Comparison of ENCODE assay signal across 26 mouse cellular contexts in genomic region chr3:146371201-146371600, GRCm38 (mm10). TPM values are rescaled to one million over a fixed set of nuclear protein-coding genes. Genes with fewer than 3 reads are reported as not detected.
A peak's percentile ranks its signal among the peaks of the same experiment; 100 is the strongest.
DNase-seq lines count a peak whose midpoint lies in the region; ATAC-seq lines count a peak whose summit lies in the region.
"Had no signal": no experiment of that assay in that cellular context is flagged by ENCODE, and none has a peak within 500 bp of the region (broad histone marks: within the 10 kb centered on the region; RNA-seq: fewer than 3 reads in every experiment).

No protein-coding gene starts in this region.

- no peak for ATAC-seq in cerebellum, adult (ENCODE audit: insufficient number of reproducible peaks, low FRiP score, low TSS enrichment)
- ATAC-seq: forebrain, embryonic 15.5 days; hindbrain, postnatal 0 days; intestine, embryonic 15.5 days; Patski had no signal

- DNase-seq in adrenal gland, adult 2 months: peak; percentile 18
- no peak for DNase-seq in adrenal gland, postnatal 25 days
- DNase-seq in heart, embryonic 10.5 days (ENCODE audit: low spot score): peak; percentile 60
- DNase-seq in heart, postnatal 25 days (ENCODE audit: low spot score): no peak
- DNase-seq in Muller cell, postnatal 12 days (ENCODE audit: inconsistent ontology term): peak; percentile 79
- no peak for DNase-seq in left cerebral cortex, adult 9 months (ENCODE audit: low spot score in 2 of 2)
- DNase-seq: cerebellum, adult 8-10 months; cerebellum, postnatal 25 days; heart, postnatal 36 days; kidney, adult 2 months; kidney, postnatal 4 days; left cerebral cortex, postnatal 4 days; liver; lung, embryonic 14.5 days; lung, postnatal 14 days; midbrain, embryonic 14.5 days; thymus, postnatal 14 days had no signal

- no peaks in the 10 kb centered on the region for H3K9me3 ChIP-seq in heart, embryonic 10.5 days
- H3K9me3 ChIP-seq: forebrain, embryonic 10.5 days; forebrain, embryonic 15.5 days; heart, embryonic 15.5 days; hindbrain, embryonic 12.5 days; intestine, embryonic 15.5 days had no signal

- intact Hi-C loops in heart, postnatal 25 days (cut with DNase I): no loop called here

- 81% methylated on average over 5 of the region's 5 CpGs for WGBS in heart, embryonic 10.5 days

- H3K4me3 ChIP-seq in heart, embryonic 10.5 days: no peak overlapping the region
- H3K4me3 ChIP-seq: forebrain, embryonic 10.5 days; forebrain, embryonic 15.5 days; heart, embryonic 15.5 days; hindbrain, embryonic 12.5 days; intestine, embryonic 15.5 days had no signal

- no peaks in the 10 kb centered on the region for H3K36me3 ChIP-seq in heart, embryonic 10.5 days
- H3K36me3 ChIP-seq: forebrain, embryonic 10.5 days; forebrain, embryonic 15.5 days; heart, embryonic 15.5 days; hindbrain, embryonic 12.5 days; intestine, embryonic 15.5 days had no signal

- no peaks in the 10 kb centered on the region for H3K27me3 ChIP-seq in heart, embryonic 10.5 days (ENCODE audit: insufficient read depth, poor library complexity, severe bottlenecking)
- H3K27me3 ChIP-seq: forebrain, embryonic 15.5 days; heart, embryonic 15.5 days; intestine, embryonic 15.5 days; Patski had no signal

- no peaks in the 10 kb centered on the region for H3K4me1 ChIP-seq in heart, embryonic 10.5 days
- H3K4me1 ChIP-seq: heart, embryonic 15.5 days; intestine, embryonic 15.5 days had no signal

- no peak overlapping the region for H3K27ac ChIP-seq in heart, embryonic 10.5 days
- H3K27ac ChIP-seq: forebrain, embryonic 10.5 days; forebrain, embryonic 15.5 days; heart, embryonic 15.5 days; hindbrain, embryonic 12.5 days; hindbrain, postnatal 0 days; intestine, embryonic 15.5 days; liver, embryonic 14.5 days had no signal

RNA-seq across cellular contexts. Expression of gene Ssx2ip, which starts 33.2 kb away (rescaled TPM):
- 10 to 100 TPM in 1 of 2 experiments, 1 to 10 TPM in 1; 5.1 to 10.1 TPM for total RNA-seq in adrenal gland, adult 2 months (2021)
- polyA plus RNA-seq in adrenal gland, adult 2 months (2012; rRNA removed): 1.5 and 1.6 TPM in 2 replicates
- total RNA-seq in adrenal gland, postnatal 25 days (2021): 7.5 and 11.6 TPM in 2 replicates
- 29.8 and 35.8 TPM in 2 replicates for polyA plus RNA-seq in heart, embryonic 10.5 days (2016; fragmentation: Nextera tagmentation; extraction: Ambion mirVana)
- total RNA-seq in heart, postnatal 25 days (2021): 10 to 100 TPM; 12.4 to 12.5 TPM

Comparison
In these comparisons a context has a peak if more than half of its experiments do, and no peak if none do; other contexts are left out.
1. DNase-seq: peak in adrenal gland, adult 2 months (single experiment), heart, embryonic 10.5 days (single experiment) and Muller cell, postnatal 12 days (single experiment); none in adrenal gland, postnatal 25 days (single experiment), heart, postnatal 25 days (single experiment) and left cerebral cortex, adult 9 months (0 of 2).